In the genomic region with DNA sequence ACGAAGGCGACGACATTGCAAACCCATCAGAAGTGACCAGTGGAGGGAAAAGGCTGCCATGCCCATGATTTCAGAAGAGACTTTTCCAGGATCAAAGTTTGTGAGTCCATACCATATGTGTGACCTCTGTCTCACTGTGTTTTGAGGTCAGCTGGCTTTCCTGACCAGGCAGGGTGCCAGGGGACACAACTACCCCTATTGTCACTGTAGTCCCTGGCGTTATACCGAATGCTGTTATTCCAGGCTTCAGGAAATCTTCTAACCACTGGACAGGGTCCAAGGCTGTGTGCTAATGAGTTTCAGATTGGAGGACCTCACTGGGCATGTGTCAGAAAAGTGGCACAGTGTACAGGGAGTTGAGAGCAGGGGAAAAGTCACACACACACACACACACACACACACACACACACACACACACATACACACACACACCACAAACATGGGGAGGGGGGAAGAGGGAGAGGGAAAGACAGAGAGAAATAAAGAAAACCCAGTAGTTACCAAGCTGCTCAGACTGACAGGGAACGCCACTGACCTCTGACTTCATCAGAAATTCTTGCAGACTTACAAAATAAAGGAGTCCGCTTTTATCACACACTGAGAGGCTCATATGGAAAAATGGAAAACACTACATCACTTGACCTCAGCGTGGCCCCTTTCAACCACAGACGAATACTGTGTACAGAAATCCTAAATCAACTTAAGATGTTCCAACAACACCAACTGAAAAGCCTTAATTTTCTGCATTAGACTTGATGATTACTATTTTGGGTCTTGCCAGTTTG, we compare ENCODE assay signal across 9 mouse cellular contexts.
DNase-seq lines count a peak whose midpoint lies in the region; ATAC-seq and TF ChIP-seq lines count a peak whose summit lies in the region.
"Had no signal": no experiment of that assay in that cellular context is flagged by ENCODE, and none has a peak within 500 bp of the region (broad histone marks: within the 10 kb centered on the region; RNA-seq: fewer than 3 reads in every experiment).

No protein-coding gene starts in this region.

- no peak overlapping the region for H3K27ac ChIP-seq in midbrain, postnatal 0 days (ENCODE audit: low read depth, low read length)
- no peak overlapping the region; the same call in 1 of the 2 replicates for H3K27ac ChIP-seq in midbrain, embryonic 10.5 days (replicated peaks)
- peak overlapping the region; percentile 56 for H3K27ac ChIP-seq in gastrocnemius, adult 2 months
- no peak overlapping the region for H3K27ac ChIP-seq in forebrain, embryonic 13.5 days

- H3K27me3 ChIP-seq in midbrain, postnatal 0 days (ENCODE audit: insufficient read depth, low read length) = no peaks in the 10 kb centered on the region
- no peaks in the 10 kb centered on the region for H3K27me3 ChIP-seq in midbrain, embryonic 10.5 days (ENCODE audit: low read depth, poor library complexity, severe bottlenecking)
- 0 out of 2 replicates have a peak, but pooled peaks cover 4% of the 10 kb centered on the region for H3K27me3 ChIP-seq in forebrain, embryonic 13.5 days

- TF ChIP-seq CTCF in midbrain, postnatal 0 days (IDR thresholded peaks at IDR 0.05) = no peak
- no peak for TF ChIP-seq CTCF in gastrocnemius, adult 2 months (IDR thresholded peaks at IDR 0.05)

- ATAC-seq in midbrain, postnatal 0 days (ENCODE audit: low FRiP score) = no peak
- ATAC-seq in forebrain, embryonic 13.5 days = no peak

- no peaks in the 10 kb centered on the region for H3K4me1 ChIP-seq in midbrain, postnatal 0 days (ENCODE audit: insufficient read depth, low read length)
- peaks cover 22% of the 10 kb centered on the region for H3K4me1 ChIP-seq in midbrain, embryonic 10.5 days
- H3K4me1 ChIP-seq in forebrain, embryonic 13.5 days = peaks cover 19% of the 10 kb centered on the region

- 60% methylated on average over 9 of the region's 9 CpGs for WGBS in midbrain, postnatal 0 days
- 70% methylated on average over 9 of the region's 9 CpGs for WGBS in midbrain, embryonic 10.5 days
- WGBS in forebrain, embryonic 13.5 days = 69% methylated on average over 9 of the region's 9 CpGs

- H3K9me3 ChIP-seq in midbrain, postnatal 0 days (ENCODE audit: low read length) = no peaks in the 10 kb centered on the region
- no peaks in the 10 kb centered on the region for H3K9me3 ChIP-seq in midbrain, embryonic 10.5 days (replicated peaks)
- H3K9me3 ChIP-seq in forebrain, embryonic 13.5 days (replicated peaks) = no peaks in the 10 kb centered on the region

- H3K4me3 ChIP-seq in midbrain, postnatal 0 days (ENCODE audit: low read depth, low read length) = no peak overlapping the region
- H3K4me3 ChIP-seq in midbrain, embryonic 10.5 days = no peak overlapping the region
- no peak overlapping the region for H3K4me3 ChIP-seq in gastrocnemius, adult 2 months
- no peak overlapping the region for H3K4me3 ChIP-seq in forebrain, embryonic 13.5 days
- H3K4me3 ChIP-seq: erythroblast, embryonic 14.5 days had no signal

- intact Hi-C loops in gastrocnemius, adult 2 months (cut with DNase I) = no loop called here

- DNase-seq in midbrain, postnatal 0 days (ENCODE audit: low spot score) = peak; percentile 34
- DNase-seq in midbrain, embryonic 10.5 days (ENCODE audit: low spot score) = no peak
- DNase-seq in gastrocnemius, adult 2 months = peak; percentile 43
- peak; percentile 76 for DNase-seq in heart, postnatal 4 days
- DNase-seq in lung, postnatal 36 days = peak; percentile 73
- DNase-seq in urinary bladder, postnatal 4 days (ENCODE audit: low spot score in 2 of 2) = no peak
- no peak for DNase-seq in urinary bladder, postnatal 10 days (ENCODE audit: low spot score)

- H3K4me2 ChIP-seq in midbrain, postnatal 0 days (ENCODE audit: low read depth, low read length, poor library complexity, severe bottlenecking) = no peak overlapping the region
- H3K4me2 ChIP-seq in forebrain, embryonic 13.5 days = no peak overlapping the region

- no peaks in the 10 kb centered on the region for H3K36me3 ChIP-seq in midbrain, postnatal 0 days (ENCODE audit: insufficient read depth, low read length)
- no peaks in the 10 kb centered on the region for H3K36me3 ChIP-seq in midbrain, embryonic 10.5 days
- no peaks in the 10 kb centered on the region for H3K36me3 ChIP-seq in forebrain, embryonic 13.5 days (ENCODE audit: poor library complexity, severe bottlenecking)

- H3K9ac ChIP-seq in midbrain, postnatal 0 days (replicated peaks; ENCODE audit: low read length, poor library complexity, severe bottlenecking) = no peak overlapping the region
- H3K9ac ChIP-seq in forebrain, embryonic 13.5 days = no peak overlapping the region

Comparison
In these comparisons a context has a peak if more than half of its experiments do, and no peak if none do; other contexts are left out.
1. DNase-seq: peak in midbrain, postnatal 0 days (single experiment), gastrocnemius, adult 2 months (single experiment), heart, postnatal 4 days (single experiment) and lung, postnatal 36 days (single experiment); none in midbrain, embryonic 10.5 days (single experiment), urinary bladder, postnatal 4 days (0 of 2) and urinary bladder, postnatal 10 days (single experiment).